Mouse (Mus musculus) v-Abl transformed pro-B cells (cell line): ENCODE measurements around the gene Cpt2.

ENCODE experiments used
- in situ Hi-C, 2 experiments: fragments of 400-800 bp; cut with MboI; formaldehyde crosslinking; loops; one replicate each; pipeline ENCODE4 v1.15.1; 2025; ENCODE audit not compliant: unreplicated experiment in 2 of 2

Gene Cpt2

GRCm38 (mm10) chr4:107923803-107924194 is 389 bp upstream of the Cpt2 start:
- in situ Hi-C loops: loop anchor here (10.0 kb wide), 3 partner anchors 191 to 701 kb away; no protein-coding TSS in a partner anchor

- in situ Hi-C loops: loop anchor here (10.0 kb wide), 3 partner anchors 193 to 703 kb away; no protein-coding TSS in a partner anchor
Observed at GRCm38 (mm10) chr4:107921952-107922351, 1.5 kb downstream of the Cpt2 start.

GRCm38 (mm10) chr4:107921152-107921695 is 2.2 kb downstream of the Cpt2 start:
- in situ Hi-C loops: loop anchor here (10.0 kb wide), 3 partner anchors 194 to 704 kb away; no protein-coding TSS in a partner anchor

- in situ Hi-C loops: loop anchor here (10.0 kb wide), 3 partner anchors 194 to 704 kb away; no protein-coding TSS in a partner anchor
Observed at GRCm38 (mm10) chr4:107920336-107920735, 3.1 kb downstream of the Cpt2 start.

- in situ Hi-C loops: no loop called here
Observed at GRCm38 (mm10) chr4:107910020-107910419, 13.4 kb downstream of the Cpt2 start.

- in situ Hi-C loops: no loop called here
Observed at GRCm38 (mm10) chr4:107906561-107906960, 16.8 kb downstream of the Cpt2 start.

- in situ Hi-C loops: no loop called here
Observed at GRCm38 (mm10) chr4:107904252-107904651, 19.2 kb downstream of the Cpt2 start.

- in situ Hi-C loops: no loop called here
Observed at GRCm38 (mm10) chr4:107900206-107900605, 23.2 kb downstream of the Cpt2 start.

GRCm38 (mm10) chr4:107899211-107899927 is 24.0 kb downstream of the Cpt2 start:
- in situ Hi-C loops: loop anchor here (10.0 kb wide), 2 partner anchors 245 to 425 kb away; partner anchors contain the start of genes Coa7 (in 1 of the 2) and Scp2 (in 1 of the 2)

GRCm38 (mm10) chr4:107892663-107893062 is 30.7 kb downstream of the Cpt2 start:
- in situ Hi-C loops: loop anchor here (5.0 to 10.0 kb wide), 3 partner anchors 252 to 432 kb away; partner anchors contain the start of genes Coa7 (in 1 of the 2) and Scp2 (in 1 of the 2)

GRCm38 (mm10) chr4:107889731-107890432 is 33.5 kb downstream of the Cpt2 start, which contains the start of gene 0610037L13Rik:
Gene 0610037L13Rik (plus strand): TSS chr4:107889813.
- in situ Hi-C loops: loop anchor here (5.0 to 10.0 kb wide), 3 partner anchors 255 to 435 kb away; partner anchors contain the start of genes Coa7 (in 1 of the 2) and Scp2 (in 1 of the 2)

- in situ Hi-C loops: no loop called here
Observed at GRCm38 (mm10) chr4:107889385-107889730, 34.1 kb downstream of the Cpt2 start.

- in situ Hi-C loops: no loop called here
Observed at GRCm38 (mm10) chr4:107886371-107886770, 37.0 kb downstream of the Cpt2 start.

GRCm38 (mm10) chr4:107881631-107882030 is 41.8 kb downstream of the Cpt2 start:
- in situ Hi-C loops: no loop called here

- in situ Hi-C loops: no loop called here
Observed at GRCm38 (mm10) chr4:107879254-107880050, 44.0 kb downstream of the Cpt2 start, which contains the start of gene Magoh. Gene Magoh (plus strand): TSS chr4:107879755.

- in situ Hi-C loops: no loop called here
Observed at GRCm38 (mm10) chr4:107864866-107865265, 58.5 kb downstream of the Cpt2 start.

GRCm38 (mm10) chr4:107858995-107859394 is 64.4 kb downstream of the Cpt2 start:
- in situ Hi-C loops: loop anchor here in 1 of 2 experiments (10.0 kb wide), 1 partner anchor 1044 kb away; no protein-coding TSS in a partner anchor

- in situ Hi-C loops: loop anchor here in 1 of 2 experiments (10.0 kb wide), 1 partner anchor 1042 kb away; no protein-coding TSS in a partner anchor
Observed at GRCm38 (mm10) chr4:107856958-107857686, 66.3 kb downstream of the Cpt2 start.
